Mouse (Mus musculus): ENCODE measurements around the gene Dnajc15. TPM values are rescaled to one million over a fixed set of nuclear protein-coding genes. Genes with fewer than 3 reads are reported as not detected.

The Dnajc15 gene
- total RNA-seq, 2 experiments from 2014 or later = 199 to 217 TPM

DNA sequence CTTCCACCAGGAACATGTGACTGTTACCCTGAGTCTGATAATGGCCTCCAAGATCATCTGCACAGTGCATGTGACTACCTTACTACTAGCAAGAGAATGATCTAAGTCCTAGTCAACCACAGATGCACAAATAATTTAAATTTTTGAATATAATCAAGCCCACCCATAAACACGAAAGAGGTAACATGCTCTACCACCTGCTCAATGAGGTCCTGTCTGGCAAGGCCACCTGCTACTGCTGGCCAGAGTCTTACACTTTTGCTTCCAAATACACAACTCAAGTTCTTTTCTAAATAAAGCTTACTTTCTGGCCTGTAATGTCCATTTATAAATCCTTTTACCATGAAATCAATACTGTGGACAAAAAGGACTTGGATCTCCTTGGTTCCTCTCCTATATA is 15.0 kb downstream of the Dnajc15 start:
- no peak for DNase-seq

DNA sequence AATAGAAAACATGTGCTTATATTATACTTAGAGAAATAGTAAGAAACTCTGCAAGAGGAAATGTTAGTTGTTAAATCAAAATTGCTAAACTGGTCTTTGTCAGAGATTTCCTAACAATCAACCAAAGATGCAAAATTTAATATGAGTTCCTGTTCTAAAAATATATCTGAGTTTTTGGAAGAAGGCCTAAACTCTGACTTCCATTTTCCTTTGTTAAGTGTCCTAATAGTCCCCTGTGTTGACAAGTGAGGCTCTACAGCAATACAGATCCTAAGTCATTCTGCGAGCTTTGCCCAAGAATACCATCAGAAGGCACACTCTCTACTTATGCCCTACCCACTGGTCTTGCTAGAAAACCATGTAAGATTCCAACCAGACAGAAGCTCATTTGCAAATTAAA is 21.0 kb downstream of the Dnajc15 start:
- no peak for DNase-seq

DNA sequence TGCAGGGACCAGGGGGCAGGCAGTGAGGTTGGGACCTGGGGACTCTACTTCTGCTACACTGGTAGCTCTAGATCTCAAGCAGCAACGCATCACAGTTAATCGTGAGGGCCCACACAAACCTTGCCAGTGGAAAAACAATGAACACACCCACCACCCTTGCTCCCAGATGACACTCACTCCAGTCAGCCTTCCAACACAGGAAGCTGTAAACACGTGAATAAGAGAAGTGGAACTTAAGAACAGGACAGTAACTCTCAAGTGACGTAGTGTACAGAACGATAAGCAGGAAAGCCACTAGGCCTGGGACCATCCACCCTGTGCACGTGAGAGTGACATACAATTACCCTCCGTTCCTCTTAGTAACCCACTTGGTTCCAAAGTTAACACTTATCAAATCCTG is 25.1 kb downstream of the Dnajc15 start:
- DNase-seq = no peak

DNA sequence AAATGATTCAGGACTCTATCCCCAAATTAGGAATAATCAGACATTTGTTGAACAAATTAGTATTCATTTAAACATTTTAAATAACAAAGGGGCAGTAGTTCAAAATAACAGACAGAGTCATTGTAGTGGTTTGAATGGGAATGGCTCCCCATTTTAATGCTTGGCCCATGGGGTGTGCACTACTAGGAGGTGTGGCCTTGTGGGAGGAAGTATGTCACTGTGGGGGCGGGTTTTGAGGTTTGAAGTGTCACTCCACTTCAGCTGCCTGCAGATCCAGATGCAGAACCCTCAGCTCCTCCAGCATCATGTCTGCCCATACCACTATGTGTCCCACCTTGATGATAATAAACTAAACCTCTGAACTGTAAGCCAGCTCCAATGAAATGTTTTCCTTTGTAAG is 26.6 kb downstream of the Dnajc15 start:
- DNase-seq = no peak

DNA sequence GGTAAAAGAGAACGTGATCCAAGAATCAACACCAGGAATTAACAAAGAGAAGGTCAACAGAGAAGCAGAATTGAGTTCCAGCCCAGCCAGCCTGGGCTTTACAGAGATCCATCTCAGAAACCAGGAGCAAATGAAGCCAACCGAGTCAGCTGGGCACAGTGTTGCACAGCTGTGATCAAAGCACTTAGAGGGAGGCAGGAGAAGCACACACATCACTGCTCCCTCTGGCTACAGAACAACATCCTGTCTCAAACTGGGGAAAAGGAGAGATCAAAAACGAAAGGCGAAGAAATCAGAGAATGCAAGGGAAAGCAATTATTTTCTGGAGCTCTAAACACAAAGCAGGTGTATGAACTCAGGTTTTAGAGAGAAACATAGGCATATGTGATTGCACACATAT is 28.7 kb downstream of the Dnajc15 start:
- no peak for DNase-seq

DNA sequence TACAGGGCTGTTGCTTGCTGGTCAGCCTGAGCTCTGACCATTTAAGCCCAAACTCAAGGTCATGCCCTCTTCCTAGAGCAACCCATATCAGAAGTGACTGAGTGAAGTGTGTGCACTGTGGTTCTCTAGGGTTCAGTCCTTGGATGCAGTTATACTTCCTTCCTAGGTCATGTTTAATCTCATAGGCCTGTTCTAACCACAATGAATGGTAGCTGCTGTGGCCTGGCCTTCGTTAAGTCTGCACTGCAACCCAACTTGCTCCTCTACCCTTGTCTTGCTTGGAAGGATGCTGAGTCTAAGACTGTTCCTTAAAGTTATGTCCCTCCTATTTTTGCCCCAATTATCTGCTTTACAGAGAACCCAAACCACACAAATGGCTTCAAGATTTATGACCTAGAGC is 29.4 kb downstream of the Dnajc15 start:
- no peak for DNase-seq

DNA sequence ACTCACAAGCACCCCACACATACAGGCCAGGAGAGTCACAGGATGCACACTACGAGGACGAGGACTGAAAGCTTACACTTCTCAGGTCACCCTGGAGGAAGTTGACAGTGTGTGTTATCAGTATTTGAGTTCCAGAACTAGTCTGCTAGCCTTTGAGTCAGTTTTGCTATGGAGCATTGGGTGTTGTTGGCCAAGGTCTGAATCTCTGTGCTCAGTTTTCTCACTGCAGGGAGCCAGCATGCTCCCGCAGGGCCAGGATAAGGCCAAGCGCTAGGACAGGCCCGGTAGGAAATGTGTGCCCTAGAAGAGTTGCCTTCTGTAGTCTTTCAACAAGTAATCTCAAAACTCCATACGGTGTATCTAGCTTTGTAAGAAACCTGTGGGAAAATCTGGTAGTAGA is 34.4 kb downstream of the Dnajc15 start:
- no peak for DNase-seq

DNA sequence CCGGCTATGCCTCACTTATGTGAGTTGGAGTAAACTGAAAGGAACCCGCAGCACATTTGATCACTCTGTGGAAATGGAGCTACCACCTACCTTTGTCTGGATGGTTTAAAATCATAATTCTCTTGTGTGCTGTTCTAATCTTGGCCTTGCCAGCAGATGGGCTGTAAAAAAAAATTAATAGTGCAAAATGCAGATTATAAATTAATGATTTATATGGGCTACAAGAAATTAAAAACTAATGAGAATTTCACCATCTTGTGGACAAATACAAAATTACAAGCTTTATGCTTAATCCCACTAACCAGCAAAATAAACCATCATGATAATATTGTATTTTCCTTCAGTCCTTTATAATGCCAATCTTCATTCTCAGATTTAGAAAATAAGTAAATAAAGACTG is 34.8 kb downstream of the Dnajc15 start:
- DNase-seq = no peak

DNA sequence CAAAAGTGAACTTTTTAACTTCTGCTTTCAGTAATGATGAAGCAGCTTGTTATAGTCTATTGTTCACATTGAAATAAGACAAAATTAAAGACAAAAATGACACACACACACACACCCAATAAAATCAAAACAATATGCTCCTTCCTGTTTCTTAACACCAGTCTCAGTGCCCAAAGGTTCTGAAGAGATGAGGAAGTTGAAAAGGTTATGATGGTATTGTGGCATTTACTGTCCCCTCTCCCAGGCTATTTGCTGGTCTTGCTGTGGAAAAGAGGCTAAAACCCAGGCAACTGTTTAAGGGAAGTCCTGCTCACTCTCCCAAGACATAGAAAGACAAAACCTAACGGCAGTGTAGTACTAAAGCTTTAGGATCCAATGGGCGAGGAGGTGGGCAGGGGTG is 38.1 kb downstream of the Dnajc15 start:
- no peak for DNase-seq

DNA sequence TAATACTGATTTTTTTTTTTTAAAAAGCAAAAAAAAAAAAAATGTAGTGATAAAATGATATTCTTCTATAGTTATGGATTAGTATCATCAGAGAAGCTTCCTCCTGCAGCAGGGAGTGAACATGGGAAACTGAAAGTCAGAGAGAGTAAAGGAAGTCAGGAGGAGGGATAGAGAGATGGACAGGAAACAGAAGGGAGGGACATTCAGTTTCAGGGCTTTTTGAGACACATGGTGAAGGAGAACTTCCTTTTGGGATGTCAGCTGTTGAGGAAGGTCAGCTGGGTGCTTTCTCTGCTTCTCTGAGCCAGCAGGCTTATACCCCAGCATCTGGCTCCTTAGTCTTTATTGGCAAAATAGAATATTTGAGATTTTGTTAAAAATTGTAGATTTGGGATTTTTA is 42.6 kb downstream of the Dnajc15 start:
- DNase-seq = no peak

DNA sequence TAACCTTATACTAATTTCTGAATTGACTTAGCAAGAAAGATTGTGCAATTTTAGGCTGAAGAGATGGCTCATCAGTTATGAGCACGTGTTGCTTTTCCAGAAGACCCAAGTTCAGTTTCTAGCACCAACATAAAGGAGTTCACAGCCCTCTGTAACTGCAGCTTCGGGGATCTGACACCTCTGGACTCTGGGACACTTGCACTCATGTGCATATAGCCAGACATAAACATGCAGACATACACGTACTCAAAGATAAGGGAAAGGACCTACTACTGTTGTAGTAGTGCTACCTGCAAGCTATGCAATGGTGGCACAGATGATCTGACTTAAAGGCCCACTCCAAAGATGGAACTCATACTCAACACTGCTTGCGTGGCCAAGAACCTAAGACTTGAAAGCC is 43.0 kb downstream of the Dnajc15 start:
- DNase-seq = no peak

DNA sequence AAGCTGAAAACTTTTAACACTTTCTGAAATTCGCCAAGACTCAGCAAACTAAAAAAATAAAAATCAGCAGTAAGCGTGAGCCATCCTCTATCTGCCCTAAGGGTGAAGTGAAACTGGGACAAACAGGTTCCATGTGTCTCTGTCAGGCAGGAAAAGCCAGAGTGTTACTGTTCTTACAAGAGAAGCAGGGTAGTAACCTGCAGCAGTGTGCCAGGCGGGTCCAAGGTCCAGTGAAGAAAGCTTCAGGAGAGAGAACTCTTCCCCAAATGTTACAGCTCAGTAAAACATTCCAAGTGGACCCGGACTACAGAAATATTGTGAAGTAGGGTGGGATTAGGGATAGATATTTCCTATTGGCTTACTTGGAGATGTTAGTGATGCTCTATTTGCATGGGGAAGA is 45.3 kb downstream of the Dnajc15 start:
- no peak for DNase-seq

DNA sequence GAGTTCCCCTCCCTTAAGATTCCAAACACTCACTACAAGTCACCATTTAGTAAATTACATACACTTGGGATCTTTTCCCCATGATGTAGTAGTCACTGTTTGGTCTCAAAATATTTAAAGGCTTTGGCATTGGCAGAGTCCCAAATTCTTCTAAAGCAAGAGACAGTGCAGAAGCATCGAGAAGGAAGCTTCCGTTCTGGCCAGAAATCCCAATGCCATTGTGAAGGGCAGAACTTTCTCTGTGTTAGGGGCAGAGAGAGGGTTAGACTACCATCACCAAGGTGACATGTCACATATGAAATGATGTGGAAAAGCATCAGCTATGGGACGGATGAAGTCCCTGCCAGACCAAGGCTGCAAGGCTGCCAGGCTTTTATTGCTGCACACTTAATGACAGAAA is 49.0 kb downstream of the Dnajc15 start:
- DNase-seq = no peak

DNA sequence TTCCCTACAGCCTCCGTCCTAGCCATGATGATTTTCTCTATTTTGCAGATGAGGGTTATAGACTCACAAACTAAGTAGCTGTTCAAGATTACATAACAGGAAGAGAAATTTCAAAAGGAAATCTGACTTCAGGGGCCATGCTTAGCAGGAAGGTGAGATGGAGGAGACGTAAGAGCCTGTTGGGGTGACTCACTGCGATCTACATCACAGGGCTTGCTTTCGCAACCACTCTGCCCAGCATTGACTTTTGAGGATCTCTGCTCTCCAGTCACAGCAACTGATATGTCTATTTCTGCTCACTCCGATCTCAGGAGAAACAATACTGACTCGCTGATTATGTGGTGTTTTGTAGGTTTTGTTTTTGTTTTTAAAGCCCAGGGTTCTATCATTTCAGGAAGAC is 49.8 kb downstream of the Dnajc15 start:
- DNase-seq = no peak

DNA sequence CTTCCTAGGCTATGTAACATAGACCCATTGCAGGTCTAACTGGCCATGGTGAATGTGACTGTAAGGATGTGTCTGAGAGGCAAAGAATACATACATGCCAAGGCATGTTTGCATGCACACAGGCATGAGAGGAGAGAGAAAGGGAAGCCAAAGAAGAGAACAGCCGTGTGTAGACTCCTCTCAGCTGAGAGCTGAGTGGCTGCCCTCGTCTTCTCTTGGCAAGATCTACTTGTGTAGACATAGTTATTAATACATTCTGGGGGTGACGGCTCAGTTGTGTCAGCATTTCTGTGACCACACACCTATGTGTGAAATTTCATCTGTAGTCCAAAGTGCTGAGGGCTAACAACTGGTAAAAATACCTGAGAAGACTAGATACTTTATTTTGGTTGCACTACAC is 55.1 kb downstream of the Dnajc15 start:
- DNase-seq = no peak

DNA sequence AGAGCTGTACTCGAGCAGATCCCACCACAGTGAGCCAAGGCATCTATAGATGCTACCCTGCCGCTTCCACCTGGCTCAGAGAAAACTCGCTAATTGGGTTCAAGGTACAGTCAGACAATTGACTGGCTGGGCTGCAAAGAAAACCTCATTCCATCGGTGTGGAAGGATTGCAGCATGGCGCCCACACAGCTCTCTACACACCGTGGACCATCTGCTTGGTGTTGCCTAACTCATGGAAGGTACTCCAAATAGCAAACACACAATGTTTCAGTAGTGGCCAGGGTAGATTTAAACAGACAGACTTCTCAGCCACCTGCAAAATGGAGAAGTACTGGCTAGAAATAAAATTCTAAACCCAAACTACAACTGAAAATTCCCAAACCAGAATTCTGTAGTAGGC is 57.4 kb downstream of the Dnajc15 start:
- DNase-seq = no peak

DNA sequence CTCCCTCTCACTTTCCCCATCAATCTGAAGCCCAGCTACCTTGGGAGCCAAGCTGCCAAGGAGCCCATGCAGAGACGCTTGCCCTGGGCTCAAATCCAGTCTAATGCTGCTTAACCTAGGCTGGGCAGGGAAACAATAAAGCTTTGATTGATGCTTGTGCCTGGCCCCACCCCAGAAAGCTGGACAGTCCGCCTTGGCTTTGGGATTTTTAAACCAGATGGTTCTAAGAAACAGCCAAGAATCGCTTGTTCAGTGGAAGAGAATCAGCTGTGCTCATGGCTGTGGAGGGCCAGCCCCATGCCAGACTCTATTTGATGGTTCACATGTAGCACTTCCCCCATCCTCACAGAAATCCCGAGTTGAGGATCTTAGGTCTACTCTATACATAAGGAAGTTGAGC is 60.0 kb downstream of the Dnajc15 start:
- peak; percentile 53 for DNase-seq

DNA sequence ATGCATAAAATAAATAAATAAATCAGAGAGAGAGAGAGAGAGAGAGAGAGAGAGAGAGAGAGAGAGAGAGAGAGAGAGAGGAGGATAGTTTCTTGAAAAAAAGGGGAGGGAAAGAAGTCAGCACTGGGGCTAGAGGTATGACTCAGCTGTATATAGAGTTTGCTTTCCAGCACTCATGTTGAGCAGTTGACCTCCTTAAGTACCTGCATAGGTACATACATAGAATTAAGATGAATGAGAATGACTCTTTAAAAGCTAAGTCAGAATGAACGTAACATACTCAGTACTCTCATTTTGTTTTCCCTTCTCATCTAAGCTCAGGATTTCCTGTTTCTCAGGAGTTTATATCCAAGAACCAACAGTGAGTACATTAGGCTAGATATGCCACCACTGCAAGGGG is 62.0 kb downstream of the Dnajc15 start:
- DNase-seq = no peak

DNA sequence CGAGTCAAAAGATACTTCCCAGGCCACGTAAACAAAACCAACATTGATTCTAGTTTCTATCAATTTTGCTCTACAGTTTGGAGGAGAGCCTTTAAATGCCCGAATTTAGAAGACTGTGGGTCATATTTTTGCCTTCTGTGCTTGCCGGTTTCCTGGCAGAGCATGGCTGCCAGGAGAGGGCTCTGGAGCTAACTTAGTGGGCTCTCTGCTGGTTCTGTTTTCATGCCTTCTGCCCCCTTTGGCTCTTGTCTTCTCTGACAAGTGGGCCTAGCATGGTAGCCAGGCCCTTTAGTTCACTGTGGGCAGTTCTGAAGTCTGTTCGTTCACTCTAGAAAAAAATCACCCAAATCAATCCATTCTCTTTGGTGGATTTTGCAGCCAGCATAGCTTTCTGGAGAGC is 63.5 kb downstream of the Dnajc15 start:
- no peak for DNase-seq

DNA sequence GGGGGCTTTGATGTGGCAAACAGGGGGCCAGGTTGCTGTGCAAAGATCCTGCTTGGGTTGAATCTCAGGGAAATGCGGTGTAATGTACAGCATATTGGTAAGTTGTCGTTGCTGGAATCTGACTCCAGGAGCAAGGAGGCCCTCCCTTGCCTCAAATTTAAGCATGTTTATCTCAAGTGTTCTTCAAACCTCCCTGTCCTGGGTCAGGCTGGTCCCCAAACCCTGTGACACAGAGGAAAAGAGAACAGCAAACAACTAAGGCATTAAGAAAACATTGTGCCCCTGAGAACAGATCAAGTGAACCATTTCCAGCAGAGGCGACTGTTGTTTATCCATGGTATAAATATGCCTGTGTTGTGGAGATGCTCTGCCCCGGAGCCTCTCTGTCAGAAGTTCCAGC is 67.1 kb downstream of the Dnajc15 start:
- no peak for DNase-seq

DNA sequence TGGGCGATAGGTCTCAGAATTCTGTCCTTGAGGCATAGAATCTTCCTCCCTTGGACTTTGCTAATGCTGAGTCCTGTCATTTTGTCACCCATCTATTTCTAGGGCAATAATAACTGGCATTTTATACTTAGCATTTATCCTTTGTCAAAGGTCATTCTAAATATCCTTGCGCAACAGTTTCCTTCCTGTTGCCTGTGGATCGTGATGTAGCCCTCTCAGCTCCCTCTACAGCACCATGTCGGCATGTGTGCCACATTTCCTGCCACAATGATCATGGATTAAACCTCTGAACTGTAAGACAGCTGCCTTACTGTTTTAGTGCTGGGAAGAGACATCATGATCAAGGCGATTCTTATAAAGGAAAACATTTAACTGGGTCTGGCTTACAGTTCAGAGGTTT is 68.6 kb downstream of the Dnajc15 start:
- DNase-seq = no peak

DNA sequence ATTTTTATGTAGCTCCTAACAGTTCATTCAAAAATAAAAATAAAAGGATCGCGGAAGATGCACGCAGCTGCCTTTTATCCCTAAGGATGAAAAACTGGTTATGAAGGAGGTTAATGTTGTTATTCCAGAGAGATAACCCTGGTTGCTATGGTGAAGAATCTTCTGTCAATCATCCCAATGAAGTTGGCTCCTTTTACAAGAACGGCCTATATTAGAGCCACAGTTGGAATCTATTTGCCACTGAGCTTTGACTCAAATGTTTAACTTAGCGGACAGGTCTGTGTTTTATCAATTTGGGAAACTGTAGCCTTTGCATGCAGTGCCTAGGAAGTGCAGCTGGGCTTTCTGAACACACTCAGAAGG is 72.7 kb downstream of the Dnajc15 start:
- DNase-seq = no peak

DNA sequence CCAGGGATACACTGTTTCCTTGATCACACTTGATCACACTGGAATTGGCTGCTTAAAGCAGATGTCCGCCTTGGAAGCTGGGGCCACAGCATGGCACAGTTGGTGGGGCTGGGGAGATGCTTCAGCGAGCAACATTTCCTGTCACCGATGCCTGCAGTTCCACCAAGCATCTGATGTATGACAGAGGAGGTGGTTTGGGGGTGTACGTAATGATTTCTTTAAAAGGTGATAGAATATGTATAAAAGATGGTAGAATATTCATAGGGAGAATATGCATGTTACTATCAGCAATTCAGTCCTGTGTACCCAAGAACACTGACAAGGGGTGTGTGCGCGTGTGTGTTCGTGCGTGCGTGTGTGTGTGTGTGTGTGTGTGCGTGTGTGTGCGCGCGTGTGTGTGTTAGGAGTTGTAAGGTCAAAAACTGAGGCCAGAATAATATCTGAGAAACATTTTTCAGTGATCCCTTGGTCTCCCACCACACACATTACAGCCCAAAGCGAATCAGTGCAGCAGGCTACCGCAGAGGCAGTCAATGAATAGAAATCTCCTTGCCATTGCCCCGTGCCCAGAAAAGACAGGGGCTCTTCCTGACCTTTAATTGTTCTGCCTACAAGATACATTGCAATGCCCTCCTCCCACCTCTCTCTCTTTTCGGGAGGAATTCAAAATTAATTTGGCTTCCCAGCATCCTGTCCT is 73.2 kb downstream of the Dnajc15 start:
- no peak for DNase-seq

DNA sequence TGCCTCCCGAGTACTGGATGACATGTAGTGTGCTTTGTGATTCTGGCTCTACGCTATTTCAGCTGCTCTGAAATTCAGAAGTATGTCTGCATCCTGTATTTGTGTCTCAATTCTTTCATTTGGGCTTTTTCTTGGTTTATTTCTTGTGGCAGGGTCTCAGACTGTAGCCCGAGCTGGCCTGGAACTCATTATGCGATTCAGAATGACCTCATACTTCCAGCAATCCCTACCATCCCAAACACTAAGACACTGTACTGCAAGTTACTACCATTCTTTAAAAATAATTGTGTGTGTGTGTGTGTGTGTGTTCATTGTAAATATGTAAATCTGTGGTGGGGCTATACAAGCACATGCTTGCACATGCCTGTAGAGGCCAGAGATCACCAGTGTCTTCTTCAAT is 78.4 kb downstream of the Dnajc15 start:
- DNase-seq = no peak

DNA sequence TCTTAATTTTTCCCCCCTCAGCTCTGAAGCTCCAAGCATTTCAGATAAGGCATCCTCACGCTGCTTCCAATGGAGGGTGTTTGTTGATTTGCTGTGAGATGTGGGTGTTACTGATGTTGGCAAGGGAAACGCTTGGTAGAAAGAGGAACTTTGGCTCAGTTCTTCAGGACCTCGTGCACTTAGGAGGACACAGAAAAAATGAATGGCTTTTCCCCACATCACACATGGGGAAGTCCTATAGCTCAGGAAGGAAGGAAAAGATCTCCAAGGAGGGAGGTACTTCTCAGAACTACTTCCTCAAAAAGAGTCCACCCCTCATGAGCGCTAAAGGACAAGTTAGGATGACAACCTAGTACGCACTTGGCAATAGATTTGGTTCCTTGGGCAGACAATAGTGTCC is 79.7 kb downstream of the Dnajc15 start:
- no peak for DNase-seq

All from heart, postnatal 4 days (tissue).